Mouse (Mus musculus): ENCODE results near the gene Hat1.

- no peak for TF ChIP-seq CTCF (conservative IDR thresholded peaks at IDR 0.05 in 1 of 2, IDR thresholded peaks at IDR 0.05 in 1 of 2; ENCODE audit: low read depth in 2 of 2, low read length in 2 of 2)
- no peak for TF ChIP-seq ZNF384 (IDR thresholded peaks at IDR 0.05; ENCODE audit: low read depth, low read length)
- no peak for TF ChIP-seq USF1 (IDR thresholded peaks at IDR 0.05; ENCODE audit: low read depth, low read length)
- no peak for TF ChIP-seq MAX (IDR thresholded peaks at IDR 0.05; ENCODE audit: low read length)
- TF ChIP-seq EP300 (IDR thresholded peaks at IDR 0.05; ENCODE audit: low read length) = no peak
- no peak for TF ChIP-seq POLR2A (IDR thresholded peaks at IDR 0.05; ENCODE audit: low read depth, low read length)
- no peak for TF ChIP-seq BHLHE40 (IDR thresholded peaks at IDR 0.05; ENCODE audit: low read depth, low read length)
- no peak for TF ChIP-seq MXI1 (IDR thresholded peaks at IDR 0.05; ENCODE audit: low read depth, low read length)
- no peak for TF ChIP-seq MAFK (IDR thresholded peaks at IDR 0.05; ENCODE audit: insufficient replicate concordance, low read length)
- TF ChIP-seq MEF2A (IDR thresholded peaks at IDR 0.05; ENCODE audit: borderline replicate concordance, low read depth, low read length) = no peak
- no peak for TF ChIP-seq UBTF (IDR thresholded peaks at IDR 0.05; ENCODE audit: low read depth, low read length)
- TF ChIP-seq CHD2 (IDR thresholded peaks at IDR 0.05; ENCODE audit: low read length) = no peak
These were observed 37.1 kb upstream of the Hat1 start for GRCm38 (mm10) chr2:71351727-71351987.
